Mouse (Mus musculus): ENCODE data around the gene Rap1b.

GRCm38 (mm10) chr10:117770286-117771130 is 75.3 kb downstream of the Rap1b start:
- TF ChIP-seq POLR2A (IDR thresholded peaks at IDR 0.05; ENCODE audit: borderline replicate concordance, control insufficient read depth, low read depth, low read length), result no peak
- TF ChIP-seq CTCF (IDR thresholded peaks at IDR 0.05; ENCODE audit: control insufficient read depth, insufficient read depth, low read length), result no peak
